Mouse (Mus musculus) testis, adult 2 months (tissue): ENCODE measurements around the gene Cyp2b9. TPM values are rescaled to one million over a fixed set of nuclear protein-coding genes. Genes with fewer than 3 reads are reported as not detected.
"Not testable (repeated sequence)": the region's sequence is repeated elsewhere in the genome, so short reads cannot be mapped to it uniquely, and the experiment has no call there.

Source experiments
- H3K27ac ChIP-seq: fragments of 200-500 bp; 2 replicates; pipeline ENCODE4 v1.5.1; 2012; ENCODE audit warnings: low read depth, low read length; ENCODE audit not compliant: control insufficient read depth, insufficient read depth
- H3K27me3 ChIP-seq: fragments of 200-500 bp; 2 replicates; pipeline ENCODE4 v1.6.1; 2012; ENCODE audit warnings: mild to moderate bottlenecking, low read length, moderate library complexity; ENCODE audit not compliant: control insufficient read depth, insufficient read depth
- H3K36me3 ChIP-seq: fragments of 200-500 bp; 2 replicates; pipeline ENCODE4 v1.6.1; 2012; ENCODE audit warnings: mild to moderate bottlenecking, low read length; ENCODE audit not compliant: control insufficient read depth, insufficient read depth
- H3K4me1 ChIP-seq: fragments of 200-500 bp; 2 replicates; pipeline ENCODE4 v1.6.1; 2012; ENCODE audit warnings: low read length; ENCODE audit not compliant: control insufficient read depth, insufficient read depth
- H3K4me3 ChIP-seq: fragments of 200-500 bp; 2 replicates; pipeline ENCODE4 v1.5.1; 2012; ENCODE audit warnings: low read depth, mild to moderate bottlenecking, low read length, moderate library complexity, mixed read lengths; ENCODE audit not compliant: control insufficient read depth
- CTCF ChIP-seq: fragments of 200-500 bp; IDR thresholded peaks from 2 replicates; pipeline ENCODE4 v1.5.1; 2012; ENCODE audit warnings: low read depth, mild to moderate bottlenecking, inconsistent platforms, low read length, moderate library complexity; ENCODE audit not compliant: control insufficient read depth, insufficient read depth, insufficient replicate concordance
- POLR2A ChIP-seq: fragments of 200-500 bp; IDR thresholded peaks from 2 replicates; pipeline ENCODE4 v1.6.1; 2012; ENCODE audit warnings: low read depth, mild to moderate bottlenecking, inconsistent platforms, low read length, moderate library complexity; ENCODE audit not compliant: control insufficient read depth
- polyA plus RNA-seq: library from polyadenylated mRNA; depleted of rRNA; stranded (reverse); fragments of >200 nt; gene quantifications from 2 replicates; pipeline ENCODE4 v1.2.3, GENCODE M21; 2012; rRNA removed

Gene Cyp2b9
- not detected in 2 replicates for polyA plus RNA-seq

GRCm38 (mm10) chr7:26173111-26173510 lies at the start of gene Cyp2b9:
Gene Cyp2b9, plus strand, starts transcription at chr7:26173411.
- not testable (repeated sequence) for H3K27ac ChIP-seq, H3K4me1 ChIP-seq, H3K27me3 ChIP-seq, H3K36me3 ChIP-seq, H3K4me3 ChIP-seq

- not testable (repeated sequence) for H3K27me3 ChIP-seq, H3K4me3 ChIP-seq, H3K4me1 ChIP-seq, H3K36me3 ChIP-seq, H3K27ac ChIP-seq
These were observed 33.6 kb upstream of the Cyp2b9 start for GRCm38 (mm10) chr7:26139623-26140022.

GRCm38 (mm10) chr7:26143657-26144056 lies 29.6 kb upstream of the Cyp2b9 start:
- H3K4me3 ChIP-seq, H3K27ac ChIP-seq: not testable (repeated sequence)

GRCm38 (mm10) chr7:26168765-26169536 lies 4.3 kb upstream of the Cyp2b9 start:
- H3K4me1 ChIP-seq, H3K4me3 ChIP-seq: not testable (repeated sequence)

More at GRCm38 (mm10) chr7:26143657-26144056, 29.6 kb upstream of the Cyp2b9 start:
- H3K4me1 ChIP-seq, H3K36me3 ChIP-seq, H3K27me3 ChIP-seq: not testable (repeated sequence)

GRCm38 (mm10) chr7:26201083-26201482 lies 27.9 kb downstream of the Cyp2b9 start:
- Histone ChIP-seq H3K4me1 (no peaks in the 10 kb centered on the region), H3K27ac (no peak overlapping the region), H3K4me3 (no peak overlapping the region), H3K27me3 (no peaks in the 10 kb centered on the region), H3K36me3 (no peaks in the 10 kb centered on the region)
- no peak for TF ChIP-seq CTCF
- no peak for TF ChIP-seq POLR2A

More at GRCm38 (mm10) chr7:26168765-26169536, 4.3 kb upstream of the Cyp2b9 start:
- H3K27ac ChIP-seq, H3K27me3 ChIP-seq, H3K36me3 ChIP-seq: not testable (repeated sequence)

- H3K36me3 ChIP-seq, H3K4me3 ChIP-seq, H3K4me1 ChIP-seq, H3K27me3 ChIP-seq, H3K27ac ChIP-seq: not testable (repeated sequence)
These were observed 86.8 kb downstream of the Cyp2b9 start, which contains the start of gene Vmn1r184 for GRCm38 (mm10) chr7:26260034-26260433. Gene Vmn1r184, plus strand, starts transcription at chr7:26260334.

Other genes starting within 250 kb of the Cyp2b9 start
- not detected in 2 replicates for gene Cyp2b13, start 111.9 kb upstream of the Cyp2b9 start, polyA plus RNA-seq
- gene Vmn1r184, start 86.9 kb downstream of the Cyp2b9 start, polyA plus RNA-seq = not detected in 2 replicates
- gene Cyp2a4, start 133.8 kb downstream of the Cyp2b9 start, polyA plus RNA-seq = not detected in 2 replicates
- not detected in 2 replicates for gene Nlrp9c, start 230.3 kb downstream of the Cyp2b9 start, polyA plus RNA-seq